Mouse (Mus musculus) heart, embryonic 15.5 days (tissue): ENCODE measurements around the gene Spem1. TPM values are rescaled to one million over a fixed set of nuclear protein-coding genes. Genes with fewer than 3 reads are reported as not detected.
"Not testable (repeated sequence)": the region's sequence is repeated elsewhere in the genome, so short reads cannot be mapped to it uniquely, and the experiment has no call there.

ENCODE experiments used
- ATAC-seq: fragments of 200-750 bp; cut with Nextera tagmentation; replicated peaks from 2 replicates; pipeline ENCODE4 v1.8.0; 2017; ENCODE audit warnings: low read depth, moderate TSS enrichment; ENCODE audit not compliant: insufficient number of reproducible peaks, insufficient read depth, low FRiP score
- H3K27ac ChIP-seq: fragments of 300-500 bp; sonication (generic); 2 replicates; pipeline ENCODE4 v1.5.1; 2015; ENCODE audit warnings: mild to moderate bottlenecking, inconsistent platforms
- H3K27me3 ChIP-seq: fragments of 300-500 bp; sonication (generic); 2 replicates; pipeline ENCODE4 v1.6.1; 2015; ENCODE audit warnings: inconsistent platforms
- H3K36me3 ChIP-seq: fragments of 300-500 bp; sonication (generic); 2 replicates; pipeline ENCODE4 v1.6.1; 2015; ENCODE audit warnings: mild to moderate bottlenecking, inconsistent platforms
- H3K4me1 ChIP-seq: fragments of 300-500 bp; sonication (generic); replicated peaks from 2 replicates; pipeline ENCODE4 v1.6.1; 2015; ENCODE audit warnings: inconsistent platforms
- H3K4me2 ChIP-seq: fragments of 300-500 bp; sonication (generic); 2 replicates; pipeline ENCODE4 v1.6.1; 2015; ENCODE audit warnings: inconsistent platforms, mild to moderate bottlenecking, moderate library complexity
- H3K4me3 ChIP-seq: fragments of 300-500 bp; sonication (generic); 2 replicates; pipeline ENCODE4 v1.5.1; 2015; ENCODE audit warnings: mild to moderate bottlenecking, inconsistent platforms
- H3K9ac ChIP-seq: fragments of 300-500 bp; sonication (generic); 2 replicates; pipeline ENCODE4 v1.6.1; 2015; ENCODE audit warnings: mild to moderate bottlenecking, inconsistent platforms
- H3K9me3 ChIP-seq: fragments of 300-500 bp; sonication (generic); replicated peaks from 2 replicates; pipeline ENCODE4 v1.6.1; 2016; ENCODE audit warnings: inconsistent platforms
- WGBS: fragments of 180-500 bp; shearing (Covaris S2); methylation state at CpG from one replicate; pipeline ENCODE4 v1.1.7; 2015; ENCODE audit warnings: mixed read lengths; 5-methylcytosine and 5-hydroxymethylcytosine counted together
- polyA plus RNA-seq: library from polyadenylated mRNA; unstranded; fragments of >200 nt; fragmentation: Nextera tagmentation; extraction: Ambion mirVana; gene quantifications from 2 replicates; pipeline ENCODE4 v1.2.1, GENCODE M21; 2015

Gene Spem1
- not detected in 2 replicates for polyA plus RNA-seq

- ATAC-seq: no peak
Observed at GRCm38 (mm10) chr11:69822080-69822479, at the start of gene Spem1. Gene Spem1 (minus strand): TSS chr11:69822180.

GRCm38 (mm10) chr11:69870289-69871069, 48.5 kb upstream of the Spem1 start:
- no peak overlapping the region for H3K27ac ChIP-seq
- 0 out of 2 replicates have a peak, but pooled peaks cover under 1% of the 10 kb centered on the region for H3K4me1 ChIP-seq
- H3K9me3 ChIP-seq: no peaks in the 10 kb centered on the region
- H3K4me2 ChIP-seq: no peak overlapping the region
- WGBS: 90% methylated on average over 2 of the region's 2 CpGs
- no peak overlapping the region for H3K4me3 ChIP-seq
- H3K27me3 ChIP-seq: no peaks in the 10 kb centered on the region
- H3K9ac ChIP-seq: no peak overlapping the region
- no peaks in the 10 kb centered on the region for H3K36me3 ChIP-seq
- ATAC-seq: no peak

More at GRCm38 (mm10) chr11:69822080-69822479, at the start of gene Spem1:
- Histone ChIP-seq H3K36me3 (peaks cover 4% of the 10 kb centered on the region; the same call in 1 of the 2 replicates), H3K4me2 (no peak within 1 kb of the TSS), H3K4me1 (no peaks in the 10 kb centered on the region), H3K27ac (no peak within 1 kb of the TSS), H3K4me3 (no peak within 1 kb of the TSS), H3K27me3 (no peaks in the 10 kb centered on the region), H3K9me3 (no peaks in the 10 kb centered on the region), H3K9ac (no peak within 1 kb of the TSS)
- WGBS: 78% methylated on average over 3 of the region's 3 CpGs

GRCm38 (mm10) chr11:69867335-69867734, 45.4 kb upstream of the Spem1 start:
- Histone ChIP-seq H3K4me3 (no peak overlapping the region), H3K4me2 (no peak overlapping the region), H3K9ac (no peak overlapping the region), H3K9me3 (no peaks in the 10 kb centered on the region), H3K4me1 (peaks cover 4% of the 10 kb centered on the region), H3K27me3 (no peaks in the 10 kb centered on the region), H3K27ac (no peak overlapping the region), H3K36me3 (no peaks in the 10 kb centered on the region)
- 45% methylated on average over 9 of the region's 9 CpGs for WGBS
- ATAC-seq: 0 out of 2 replicates have a peak, but pooled peaks have one; percentile 14

- no peaks in the 10 kb centered on the region for H3K9me3 ChIP-seq
- no peak overlapping the region for H3K4me2 ChIP-seq
- no peaks in the 10 kb centered on the region for H3K27me3 ChIP-seq
- H3K27ac ChIP-seq: no peak overlapping the region
- H3K9ac ChIP-seq: no peak overlapping the region
- no peak overlapping the region for H3K4me3 ChIP-seq
- ATAC-seq: no peak
- 87% methylated on average over 9 of the region's 9 CpGs for WGBS
- H3K4me1 ChIP-seq: peaks cover 4% of the 10 kb centered on the region
- H3K36me3 ChIP-seq: no peaks in the 10 kb centered on the region
Observed at GRCm38 (mm10) chr11:69865561-69865960, 43.6 kb upstream of the Spem1 start.

GRCm38 (mm10) chr11:69864138-69864860, 42.3 kb upstream of the Spem1 start:
- Histone ChIP-seq H3K36me3 (no peaks in the 10 kb centered on the region), H3K9me3 (no peaks in the 10 kb centered on the region), H3K27ac (peak overlapping the region; percentile 45; the same call in 1 of the 2 replicates), H3K4me1 (peaks cover 4% of the 10 kb centered on the region), H3K4me3 (no peak overlapping the region), H3K27me3 (peaks cover 3% of the 10 kb centered on the region), H3K9ac (no peak overlapping the region), H3K4me2 (no peak overlapping the region)
- WGBS: 41% methylated on average over 8 of the region's 8 CpGs
- no peak; the same call in 1 of the 2 replicates for ATAC-seq

- not testable (repeated sequence) for H3K4me2 ChIP-seq, H3K27ac ChIP-seq, ATAC-seq, H3K9me3 ChIP-seq, H3K36me3 ChIP-seq, H3K27me3 ChIP-seq, H3K9ac ChIP-seq, H3K4me3 ChIP-seq, H3K4me1 ChIP-seq
- 60% methylated on average over 3 of the region's 3 CpGs for WGBS
Observed at GRCm38 (mm10) chr11:69863729-69864128, 41.7 kb upstream of the Spem1 start.

GRCm38 (mm10) chr11:69858113-69858998, 36.4 kb upstream of the Spem1 start, which contains the start of gene Tnk1:
Gene Tnk1 (minus strand): TSS chr11:69858730.
- H3K4me3 ChIP-seq: no peak within 1 kb of the TSS; the same call in 1 of the 2 replicates
- H3K4me2 ChIP-seq: peak within 1 kb of the TSS; percentile 19; the same call in 1 of the 2 replicates
- H3K27ac ChIP-seq: no peak within 1 kb of the TSS
- no peaks in the 10 kb centered on the region for H3K36me3 ChIP-seq
- ATAC-seq: no peak
- H3K27me3 ChIP-seq: peaks cover 29% of the 10 kb centered on the region
- peaks cover 15% of the 10 kb centered on the region for H3K4me1 ChIP-seq
- no peak within 1 kb of the TSS for H3K9ac ChIP-seq
- H3K9me3 ChIP-seq: no peaks in the 10 kb centered on the region
- WGBS: 23% methylated on average over 30 of the region's 30 CpGs

- H3K4me3 ChIP-seq: no peak overlapping the region
- no peak overlapping the region for H3K9ac ChIP-seq
- no peak overlapping the region for H3K27ac ChIP-seq
- no peaks in the 10 kb centered on the region for H3K9me3 ChIP-seq
- no peak overlapping the region for H3K4me2 ChIP-seq
- peaks cover 29% of the 10 kb centered on the region for H3K27me3 ChIP-seq
- peaks cover 24% of the 10 kb centered on the region for H3K4me1 ChIP-seq
- peak; percentile 45; the same call in 1 of the 2 replicates for ATAC-seq
- 20% methylated on average over 16 of the region's 16 CpGs for WGBS
- H3K36me3 ChIP-seq: peaks cover 20% of the 10 kb centered on the region
Observed at GRCm38 (mm10) chr11:69855347-69855746, 33.4 kb upstream of the Spem1 start.

- Histone ChIP-seq H3K9ac (no peak overlapping the region), H3K9me3 (no peaks in the 10 kb centered on the region), H3K4me1 (peaks cover 25% of the 10 kb centered on the region), H3K36me3 (peaks cover 26% of the 10 kb centered on the region), H3K27ac (no peak overlapping the region), H3K27me3 (peaks cover 26% of the 10 kb centered on the region), H3K4me3 (no peak overlapping the region), H3K4me2 (no peak overlapping the region)
- WGBS: 81% methylated on average over 10 of the region's 10 CpGs
- ATAC-seq: no peak
Observed at GRCm38 (mm10) chr11:69854680-69855079, 32.7 kb upstream of the Spem1 start.

GRCm38 (mm10) chr11:69853994-69854393, 32.0 kb upstream of the Spem1 start:
- H3K4me2 ChIP-seq: no peak overlapping the region
- no peaks in the 10 kb centered on the region for H3K9me3 ChIP-seq
- H3K4me3 ChIP-seq: no peak overlapping the region
- H3K27me3 ChIP-seq: peaks cover 22% of the 10 kb centered on the region
- H3K27ac ChIP-seq: no peak overlapping the region
- peak; percentile 47; the same call in 1 of the 2 replicates for ATAC-seq
- no peak overlapping the region for H3K9ac ChIP-seq
- peaks cover 33% of the 10 kb centered on the region for H3K36me3 ChIP-seq
- 36% methylated on average over 7 of the region's 7 CpGs for WGBS
- H3K4me1 ChIP-seq: peaks cover 25% of the 10 kb centered on the region
